Mouse (Mus musculus) cerebellum, adult 8-10 months (tissue): ENCODE data around the gene Col3a1.

Experiments
- DNase-seq: peaks from one replicate; pipeline ENCODE4 v3.0.0; 2022

The Col3a1 gene

DNA sequence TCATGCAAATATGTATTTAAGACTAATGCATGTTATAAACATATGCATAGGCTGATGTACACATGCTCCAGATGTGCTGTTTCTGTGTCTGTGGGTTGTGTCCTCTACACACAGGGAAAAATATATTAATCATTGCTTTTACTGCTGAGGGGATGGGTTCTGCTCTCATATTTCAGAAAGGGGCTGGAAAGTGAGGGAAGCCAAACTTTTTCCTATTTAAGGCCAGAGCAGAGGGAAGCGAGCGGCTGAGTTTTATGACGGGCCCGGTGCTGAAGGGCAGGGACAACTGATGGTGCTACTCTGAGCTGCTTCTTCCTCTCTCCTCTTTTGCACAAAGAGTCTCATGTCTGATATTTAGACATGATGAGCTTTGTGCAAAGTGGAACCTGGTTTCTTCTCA is at the start of gene Col3a1:
Col3a1 (plus strand) TSS at position 151 of the 400 bp plus-strand sequence.
- DNase-seq, result no peak

DNA sequence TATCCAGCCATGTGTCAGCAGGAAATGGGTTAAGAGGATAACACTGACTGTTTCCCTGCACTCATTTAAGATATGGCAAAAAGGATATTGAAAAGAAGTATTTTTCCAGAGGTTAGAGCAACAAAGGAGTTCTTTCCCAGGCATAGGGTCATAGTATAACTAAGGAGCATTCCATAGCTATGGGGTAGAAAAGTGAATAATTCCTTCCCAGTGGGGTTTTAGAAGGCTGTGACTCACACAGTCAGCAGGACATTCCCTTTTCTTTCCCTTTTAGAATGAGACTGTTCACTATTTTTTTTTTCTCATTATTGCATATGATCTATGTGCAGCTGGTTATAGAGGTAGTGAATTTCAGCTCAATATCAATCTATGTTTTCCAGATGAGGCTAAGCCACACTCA is 41.9 kb upstream of the Col3a1 start:
- DNase-seq, result no peak

DNA sequence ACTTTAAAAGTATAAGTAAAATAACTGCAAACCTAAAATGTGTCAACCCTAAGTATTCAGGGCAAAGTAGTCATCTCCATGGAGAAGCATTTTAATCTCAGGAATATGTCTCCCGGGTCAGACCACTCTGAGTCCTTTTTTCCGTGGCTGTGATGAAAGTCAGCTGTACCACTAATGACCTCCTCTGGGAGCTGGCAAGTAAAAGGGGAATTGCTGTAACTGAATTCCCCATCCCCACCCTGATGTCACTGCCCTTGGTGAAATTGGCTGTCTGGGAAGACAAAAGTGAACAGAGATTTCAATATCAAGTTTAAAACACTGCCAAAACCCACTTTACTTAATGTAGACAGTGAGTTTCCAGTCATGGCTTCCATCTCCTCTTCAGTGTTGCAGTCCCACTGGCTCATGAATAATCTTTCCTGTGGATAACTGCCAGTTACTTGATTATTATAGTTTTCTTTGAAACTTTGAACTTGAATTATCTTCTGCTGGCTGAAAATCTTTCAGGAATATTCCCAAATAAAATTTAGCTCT is 35.3 kb upstream of the Col3a1 start:
- DNase-seq, result no peak

DNA sequence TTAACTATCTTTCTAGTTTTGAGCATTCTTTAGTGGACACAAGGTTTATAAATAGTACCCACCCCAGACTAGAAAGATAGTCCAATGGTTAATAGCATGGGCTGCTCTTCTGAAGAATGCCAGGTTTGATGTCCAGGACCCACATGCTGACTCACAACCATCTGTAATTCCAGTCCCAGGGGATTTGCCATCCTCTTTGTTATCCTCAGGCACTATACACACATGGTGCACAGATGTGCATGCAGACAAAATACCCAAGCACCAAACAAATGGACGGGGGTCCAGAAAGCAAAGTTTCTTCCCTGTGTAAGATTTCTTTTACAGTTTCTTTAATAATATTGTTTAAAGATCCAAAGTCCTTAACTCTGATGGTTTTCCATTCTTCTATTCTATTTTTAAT is 23.4 kb upstream of the Col3a1 start:
- DNase-seq, result no peak

DNA sequence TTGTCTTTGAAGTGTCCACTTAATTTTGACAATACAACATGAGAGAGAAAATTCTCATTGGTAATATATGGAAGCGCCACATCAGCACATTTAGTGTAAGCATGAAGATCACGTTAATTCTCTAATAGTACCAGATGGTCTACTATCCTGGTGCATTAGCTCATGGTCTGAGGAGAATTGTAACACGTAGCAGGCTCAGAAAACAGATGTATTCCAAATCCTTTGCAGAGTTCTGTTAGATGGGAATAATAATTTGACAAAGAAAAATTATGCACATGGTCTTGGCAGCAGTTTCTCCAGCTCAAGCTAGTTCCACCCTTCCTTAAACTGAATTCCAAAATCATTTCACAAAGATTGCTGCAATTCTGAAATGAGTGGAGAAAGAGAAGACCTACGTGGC is 21.3 kb upstream of the Col3a1 start:
- DNase-seq, result no peak

DNA sequence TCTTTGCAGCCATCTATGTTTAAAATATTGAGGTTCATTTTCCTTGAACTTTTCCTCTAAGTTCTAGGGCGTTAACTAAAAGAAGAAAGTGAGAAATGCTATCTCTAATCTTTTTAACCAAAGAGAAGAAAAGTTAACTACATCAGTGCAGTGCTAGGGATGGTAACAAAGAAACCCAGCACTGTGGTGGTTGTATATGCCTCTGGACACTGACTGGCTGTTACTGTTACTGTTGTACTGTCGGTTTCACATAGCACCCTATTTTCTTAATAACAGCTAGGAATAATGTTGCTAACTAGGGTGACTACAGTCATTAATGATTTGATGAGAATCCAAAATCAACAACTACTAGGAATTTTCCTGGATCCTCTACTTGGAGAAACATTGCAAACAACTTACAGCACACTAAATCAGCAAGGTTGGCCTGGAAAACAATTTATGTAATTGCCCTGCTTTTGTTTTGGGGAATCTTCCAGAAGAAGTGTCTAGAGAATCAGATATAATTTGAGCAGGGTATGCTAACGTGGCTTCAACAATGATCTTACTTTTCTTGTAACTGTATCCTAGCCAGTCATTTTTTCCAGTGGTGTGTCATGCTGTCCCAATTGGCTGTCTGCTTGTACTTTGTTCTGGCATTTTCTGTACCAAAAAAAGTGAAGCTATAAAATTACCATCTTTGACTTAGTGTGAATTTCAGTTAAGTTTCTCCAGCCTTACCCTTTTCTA is 11.8 kb upstream of the Col3a1 start:
- no peak for DNase-seq

DNA sequence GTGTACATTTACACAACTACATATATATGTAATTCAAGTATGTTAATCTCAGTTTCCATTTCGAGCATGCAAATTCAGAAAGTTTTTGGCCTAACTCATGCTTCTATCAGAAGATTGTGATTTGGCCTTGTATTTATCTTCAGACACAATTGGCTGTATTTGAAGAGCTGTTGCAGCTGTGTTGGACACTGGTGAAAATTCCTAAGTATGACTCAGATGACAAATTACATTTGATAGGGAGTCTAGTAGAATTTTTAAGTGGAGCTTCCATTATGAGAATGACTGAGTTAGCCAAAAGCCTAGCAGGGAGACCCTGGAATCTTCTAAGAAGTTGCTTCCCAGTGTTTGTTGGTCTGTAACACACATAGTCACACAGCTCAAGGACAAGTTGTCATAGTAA is 7.1 kb upstream of the Col3a1 start:
- DNase-seq, result no peak

DNA sequence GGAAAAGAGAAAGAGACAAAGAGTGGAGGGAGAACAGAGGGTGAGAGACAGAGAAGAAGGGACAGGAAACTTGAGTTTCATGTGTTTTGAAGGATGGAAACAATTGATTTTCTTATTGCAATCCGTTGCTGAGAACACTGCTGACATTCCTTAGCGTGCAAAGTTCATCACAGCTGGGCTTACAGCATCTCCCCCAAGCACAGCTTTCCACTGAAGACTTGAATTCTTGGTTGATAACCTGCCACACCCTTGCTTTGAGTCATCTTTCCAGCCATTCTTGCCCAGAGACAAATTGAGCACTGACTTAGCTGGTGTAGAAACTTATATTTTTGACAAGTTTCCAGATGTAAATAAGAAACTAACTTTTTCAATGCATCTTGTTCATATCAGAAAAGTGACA is 2.3 kb upstream of the Col3a1 start:
- DNase-seq, result no peak

DNA sequence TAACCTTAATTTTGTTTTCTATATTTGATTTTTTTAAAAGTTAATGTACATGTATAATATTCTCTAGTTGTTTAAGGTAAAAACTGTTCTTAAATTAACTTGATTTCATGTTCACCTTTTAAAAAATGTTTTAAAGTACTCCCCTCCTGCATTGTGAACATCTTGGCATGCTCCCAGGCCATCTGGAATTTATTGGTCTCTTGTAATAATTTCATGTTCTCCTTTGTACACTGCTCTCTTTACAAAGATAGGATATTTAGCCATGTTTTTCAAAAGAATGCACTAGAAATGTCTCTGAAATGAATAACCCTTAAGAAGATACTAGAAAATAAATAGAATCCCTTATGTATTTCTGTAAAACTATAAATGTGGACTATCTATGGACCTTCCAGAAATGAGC is 624 bp downstream of the Col3a1 start:
- DNase-seq, result no peak

DNA sequence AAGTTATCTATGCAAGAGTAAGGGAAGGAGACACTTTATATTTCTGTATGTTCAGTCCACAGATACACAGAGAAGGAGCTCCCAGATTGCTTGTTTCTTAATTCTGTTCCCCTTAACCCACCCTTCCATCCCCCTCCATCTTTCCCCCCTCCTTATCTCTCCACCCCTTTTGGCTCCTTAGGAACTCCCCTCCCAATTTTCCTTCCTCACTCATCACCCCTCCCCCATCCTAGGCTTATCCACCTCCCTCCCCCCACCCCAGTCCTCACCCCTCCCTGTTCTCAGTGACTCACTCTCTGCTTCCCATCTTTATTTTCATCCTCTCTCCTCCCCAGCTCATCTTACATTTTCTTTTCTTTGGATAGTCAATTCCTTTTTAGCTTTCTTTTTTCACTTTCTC is 1.5 kb downstream of the Col3a1 start:
- DNase-seq, result no peak

DNA sequence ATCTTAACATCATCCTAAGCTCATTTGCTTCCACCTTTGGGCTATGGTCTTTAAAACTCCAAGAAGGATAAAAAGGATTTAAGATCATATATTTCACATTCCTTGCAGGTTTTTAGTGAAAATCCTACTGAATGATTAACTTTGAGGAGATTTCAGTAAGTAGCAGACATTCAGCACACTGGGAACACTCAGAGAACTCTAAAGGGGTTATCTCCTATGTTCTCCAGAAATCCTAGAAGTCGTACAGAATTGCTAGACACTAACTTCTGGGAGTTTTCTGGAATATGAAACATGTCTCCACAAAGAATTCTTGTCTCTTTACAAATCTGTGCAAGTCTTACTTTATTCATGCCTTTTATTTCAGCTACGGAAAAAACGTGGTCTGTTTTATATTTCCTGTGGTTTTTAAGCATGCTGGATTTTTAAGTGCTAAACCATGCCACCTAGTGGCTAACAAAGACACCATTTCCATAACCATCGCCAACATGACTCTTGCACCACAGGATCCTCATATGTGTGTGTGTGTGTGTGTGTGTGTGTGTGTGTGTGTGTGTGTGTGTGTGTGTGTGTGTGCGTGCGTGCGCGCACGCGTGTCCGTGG is 2.5 kb downstream of the Col3a1 start:
- no peak for DNase-seq

DNA sequence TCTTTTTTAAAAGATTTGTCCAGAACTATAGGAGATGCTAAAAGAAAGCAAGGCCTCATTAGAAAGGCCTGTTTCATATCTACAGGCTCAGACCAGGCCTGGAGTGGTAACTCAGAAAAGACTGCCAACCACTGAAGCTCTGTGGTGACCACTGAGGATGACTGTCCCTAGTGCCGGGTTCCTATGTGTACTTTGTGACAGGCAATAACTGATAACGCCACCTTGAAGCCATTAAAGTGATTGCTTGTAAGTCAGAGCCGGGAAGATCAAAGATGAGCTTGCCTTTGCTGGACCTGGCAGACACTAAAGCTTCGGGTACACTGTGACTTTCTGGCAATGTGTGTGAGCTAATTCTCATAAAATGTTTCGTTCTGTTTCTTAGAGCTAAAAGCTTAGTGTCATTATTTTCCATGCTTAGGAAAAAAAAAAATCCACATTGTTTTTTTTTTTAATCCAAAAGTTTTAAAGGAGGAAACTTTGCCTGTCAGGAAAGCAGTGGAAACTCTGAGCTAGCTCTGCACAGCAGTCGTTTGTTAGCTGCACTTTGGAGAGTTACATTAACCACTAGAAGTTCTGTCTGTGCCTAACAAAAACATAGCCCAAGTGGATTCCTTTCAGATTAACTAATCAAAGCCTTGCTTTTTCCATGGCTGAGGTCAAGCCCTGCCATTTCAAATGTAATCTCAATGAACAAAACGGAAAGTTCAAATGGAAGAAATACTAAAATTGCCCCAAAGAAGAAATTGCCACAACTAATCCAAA is 4.6 kb downstream of the Col3a1 start:
- no peak for DNase-seq

DNA sequence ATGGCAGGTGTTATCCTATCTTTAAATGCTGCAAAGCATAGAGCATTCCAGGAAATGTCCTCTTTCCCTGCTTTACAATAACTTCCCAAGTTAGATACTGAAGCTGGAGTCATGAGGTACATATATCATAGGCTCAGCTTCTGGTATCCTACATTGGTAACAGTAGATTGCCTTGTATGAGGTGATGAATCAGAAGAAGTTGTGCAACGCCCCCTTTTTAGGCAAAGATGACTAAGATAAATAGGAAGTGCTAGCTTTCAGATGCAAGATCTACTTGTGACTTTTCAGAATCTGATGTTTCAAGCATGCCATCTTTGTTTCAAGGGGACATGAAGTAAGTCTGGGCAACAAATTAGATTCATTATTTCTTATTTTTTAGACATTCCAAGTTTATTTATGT is 6.9 kb downstream of the Col3a1 start:
- DNase-seq, result no peak

DNA sequence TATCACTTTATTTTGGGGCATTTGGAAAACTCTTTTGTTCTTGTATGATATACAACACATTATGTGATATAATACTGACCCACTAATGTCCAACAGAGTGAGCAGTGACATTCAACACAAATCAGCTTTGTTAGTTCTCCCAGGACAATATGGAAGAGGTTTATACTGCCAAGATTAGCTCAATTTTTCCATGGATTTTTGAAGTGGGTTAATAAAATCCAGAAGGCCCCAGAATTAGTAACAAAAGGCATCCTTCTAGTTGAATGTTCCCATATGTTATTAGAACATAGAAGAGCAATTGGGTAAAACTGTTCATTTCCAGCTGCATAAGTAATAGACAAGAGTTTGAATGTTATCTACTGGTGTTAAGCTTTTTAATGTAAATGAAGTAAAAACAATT is 9.5 kb downstream of the Col3a1 start:
- no peak for DNase-seq

DNA sequence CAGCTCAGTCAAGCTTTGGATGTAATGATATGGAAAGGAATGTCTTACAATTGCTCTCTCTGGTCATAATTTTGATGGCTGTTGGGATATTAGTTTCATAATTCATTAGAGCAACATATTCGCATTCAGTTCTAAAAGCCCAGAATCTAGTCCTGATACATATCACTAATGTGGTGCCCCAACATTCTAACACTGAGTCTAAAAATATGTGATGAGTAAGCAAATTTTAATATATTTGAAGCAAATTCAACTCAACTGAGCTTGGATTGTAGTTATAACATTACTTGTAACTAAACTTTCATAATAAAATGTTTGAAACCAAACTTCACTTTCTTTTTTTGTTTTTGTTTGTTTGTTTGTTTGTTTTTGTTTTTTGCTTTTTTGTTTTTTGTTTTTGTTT is 17.8 kb downstream of the Col3a1 start:
- DNase-seq, result no peak

DNA sequence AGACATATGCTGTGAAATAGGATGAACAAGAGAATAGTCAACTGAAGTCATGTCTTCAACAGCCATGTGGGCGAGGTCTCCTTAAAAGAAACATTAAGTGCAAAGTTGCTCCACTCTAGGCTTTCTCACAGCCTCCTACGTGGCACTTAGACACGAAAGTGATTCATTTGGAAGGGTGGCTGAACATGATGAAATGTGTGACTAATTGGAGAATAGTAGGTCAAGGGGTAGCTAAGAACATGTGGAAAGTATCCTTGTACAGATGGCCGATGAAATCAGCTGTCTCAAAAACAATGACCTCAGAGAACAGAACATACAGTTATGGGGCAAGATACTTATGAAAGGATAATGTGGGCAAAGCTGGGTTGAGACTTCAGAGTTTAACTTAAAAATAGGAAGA is 44.6 kb downstream of the Col3a1 start:
- no peak for DNase-seq

DNA sequence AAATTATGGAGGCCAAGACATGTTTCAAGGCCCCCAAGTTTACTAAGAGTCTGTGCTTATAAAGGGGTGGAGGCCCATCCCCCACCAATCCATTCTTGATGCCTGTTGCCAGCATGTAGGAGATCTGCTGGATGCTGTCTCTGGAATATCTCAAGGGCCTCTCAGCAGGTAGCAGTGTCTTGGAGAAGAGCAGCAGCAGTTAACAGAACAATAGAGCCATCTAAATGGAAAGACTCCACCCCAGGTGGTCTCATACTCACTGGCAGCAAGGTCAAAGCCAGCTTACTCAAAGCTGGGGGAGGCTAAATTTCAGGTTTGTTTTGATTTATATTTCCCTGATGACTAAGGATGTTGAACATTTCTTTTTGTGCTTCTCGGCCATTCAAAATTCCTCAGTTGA is 46.7 kb downstream of the Col3a1 start:
- DNase-seq, result no peak

DNA sequence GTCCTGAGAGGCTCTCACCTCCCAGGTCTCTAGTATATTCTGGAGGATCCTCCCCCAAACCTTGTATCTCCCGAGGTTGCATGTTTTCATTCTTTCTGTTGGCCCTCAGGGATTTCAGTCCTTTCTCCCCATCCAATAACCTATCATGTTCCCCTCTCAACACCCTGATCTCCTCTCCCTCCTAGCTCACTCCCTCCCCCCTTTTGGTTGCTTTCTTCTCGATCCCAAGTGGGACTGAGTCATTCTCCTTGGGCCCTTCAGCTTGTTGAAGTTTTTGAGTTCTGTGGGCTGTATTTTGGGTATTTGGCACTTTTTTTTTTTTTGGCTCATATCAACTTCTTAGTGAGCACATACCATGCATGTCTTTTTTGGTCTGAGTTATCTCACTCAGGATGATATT is 47.8 kb downstream of the Col3a1 start:
- DNase-seq, result no peak

DNA sequence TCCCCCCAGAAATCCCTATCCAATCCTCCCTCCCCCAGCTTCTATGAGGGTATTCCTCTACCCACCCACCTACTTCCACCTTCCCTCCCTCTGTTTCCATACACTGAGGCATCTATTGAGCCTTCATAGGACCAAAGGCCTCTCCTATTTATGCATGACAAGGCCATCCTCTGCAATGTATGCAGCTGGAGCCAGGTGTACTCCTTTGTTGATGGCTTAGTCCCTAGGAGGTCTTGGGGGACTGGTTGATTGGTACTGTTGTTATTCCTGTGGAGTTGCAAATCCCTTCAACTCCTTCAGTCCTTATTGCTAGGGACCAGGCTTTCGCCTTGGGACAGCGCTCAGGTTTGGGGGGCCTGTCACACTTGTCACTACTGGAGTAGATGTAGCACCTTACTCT is 48.3 kb downstream of the Col3a1 start:
- DNase-seq, result no peak

DNA sequence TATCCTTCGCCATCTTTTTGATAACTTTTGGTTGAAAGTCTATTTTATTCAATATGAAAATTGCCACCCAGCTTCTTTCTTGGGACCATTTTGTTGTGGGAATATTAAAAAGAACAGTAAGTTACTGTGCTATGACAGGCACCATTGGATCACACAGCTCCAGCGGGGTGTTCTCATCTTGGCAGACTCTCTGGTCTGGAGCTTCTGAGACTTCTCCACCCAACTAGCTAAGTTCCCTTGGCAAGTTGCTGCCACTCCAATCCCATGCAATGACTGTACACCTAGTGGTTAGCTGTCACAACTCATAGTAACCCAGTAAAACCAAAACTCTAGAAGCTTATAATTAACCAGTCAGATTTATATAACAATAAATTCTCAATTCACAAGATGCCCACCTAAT is 51.9 kb downstream of the Col3a1 start:
- no peak for DNase-seq

DNA sequence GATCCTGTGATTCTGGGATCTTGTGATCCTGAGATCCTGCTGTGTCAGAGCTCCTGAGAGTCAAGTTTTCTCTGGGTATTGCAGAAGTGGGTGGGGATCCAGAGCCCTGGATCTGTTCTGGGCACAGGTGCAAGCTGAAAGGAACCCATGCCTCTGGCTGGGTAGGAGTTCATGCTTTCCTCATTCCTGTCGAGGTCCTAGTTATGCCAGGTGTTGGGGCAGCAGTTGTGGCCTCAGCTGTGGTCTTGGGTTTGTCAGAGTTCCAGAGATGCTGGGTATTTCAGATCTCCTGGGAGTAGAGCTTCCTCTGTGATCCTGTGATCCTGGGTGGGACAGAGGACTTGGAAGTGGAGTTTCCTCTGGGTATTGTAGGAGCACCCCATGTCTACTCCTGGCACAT is 54.1 kb downstream of the Col3a1 start:
- no peak for DNase-seq

DNA sequence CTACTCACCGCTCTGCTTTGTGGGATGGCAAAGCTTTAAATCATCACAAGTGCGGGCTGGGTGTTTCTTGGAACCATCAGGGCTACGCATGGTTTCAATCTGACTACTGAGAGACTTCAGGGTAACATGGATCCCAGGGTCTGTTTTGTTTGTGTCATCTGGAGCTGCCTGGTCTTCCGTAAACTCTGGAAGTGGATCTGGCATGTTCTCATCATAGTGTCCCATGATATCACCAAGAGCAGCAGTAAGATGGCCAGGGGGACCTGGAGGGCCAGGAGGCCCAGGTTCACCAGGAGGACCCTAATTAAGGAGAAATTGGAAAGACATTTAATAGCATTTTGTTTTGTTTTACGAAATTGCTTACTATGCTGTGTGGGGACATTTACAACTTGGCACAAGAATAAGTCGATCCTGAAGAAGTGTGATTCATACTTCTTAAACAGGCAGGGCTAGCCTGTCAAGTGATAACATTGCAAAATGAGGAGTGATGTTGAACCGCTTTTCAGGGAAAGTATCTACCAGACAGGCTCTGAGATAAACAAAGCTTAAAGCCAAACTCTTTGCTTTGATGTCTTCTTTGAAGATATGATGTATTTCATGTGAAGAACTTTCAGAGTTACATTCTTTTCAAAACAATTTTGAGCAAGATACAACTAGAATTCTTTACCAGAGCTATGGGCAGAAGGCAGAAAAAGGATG is 68.8 kb downstream of the Col3a1 start:
- no peak for DNase-seq

DNA sequence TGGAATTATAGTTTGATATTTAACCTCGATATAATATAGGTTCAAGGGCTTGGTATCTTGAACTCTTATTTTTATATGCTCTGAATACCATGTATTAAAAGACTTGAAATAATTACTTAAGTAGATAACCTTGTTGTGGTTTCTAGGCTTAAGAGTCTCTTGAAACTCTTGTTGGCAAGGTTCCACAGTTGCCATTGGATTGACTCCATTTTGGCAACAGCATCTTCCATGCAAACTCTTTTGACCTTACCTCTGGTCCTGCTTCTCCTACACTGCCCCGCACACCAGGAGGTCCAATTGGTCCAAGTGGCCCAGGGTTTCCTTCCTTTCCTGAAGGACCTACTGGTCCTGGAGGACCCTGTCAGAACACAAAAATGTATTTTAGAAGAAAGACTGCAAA is 70.5 kb downstream of the Col3a1 start:
- DNase-seq, result no peak
